Mouse (Mus musculus): Measurements from ENCODE around the gene Ptdss2.

Ptdss2 gene

DNA sequence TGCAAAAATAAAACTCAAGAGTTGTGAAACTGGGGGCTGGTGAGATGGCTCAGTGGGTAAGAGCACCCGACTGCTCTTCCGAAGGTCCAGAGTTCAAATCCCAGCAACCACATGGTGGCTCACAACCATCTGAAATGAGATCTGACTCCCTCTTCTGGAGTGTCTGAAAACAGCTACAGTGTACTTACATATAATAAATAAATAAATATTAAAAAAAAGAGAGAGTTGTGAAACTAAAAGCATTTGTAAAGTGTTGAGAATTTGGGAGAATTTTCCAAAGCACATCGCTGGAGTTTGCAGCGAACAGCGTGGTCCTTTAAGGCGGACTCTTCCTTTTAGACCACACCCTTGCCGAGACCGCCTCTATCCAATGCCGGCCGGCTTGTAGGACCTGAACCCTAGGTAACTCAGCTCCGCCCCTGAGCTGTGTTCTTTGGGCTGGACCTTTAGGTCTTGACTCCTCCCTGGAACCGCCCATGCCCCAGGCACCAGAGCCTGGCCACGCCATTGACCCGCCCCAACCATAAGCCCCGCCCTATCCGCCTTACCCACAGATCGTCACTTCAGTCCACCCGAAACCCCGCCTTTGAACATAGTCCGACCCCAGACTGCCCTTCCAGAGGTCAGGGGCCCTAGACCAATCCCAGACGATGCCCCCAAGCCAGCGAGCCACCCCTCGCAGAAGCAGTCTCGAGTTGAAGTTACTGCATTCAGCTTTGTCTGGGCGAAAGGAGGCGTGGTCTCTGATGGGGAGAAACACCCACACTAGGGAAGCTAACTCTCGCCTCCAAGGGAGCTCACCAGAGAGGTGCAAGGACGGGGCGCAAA is 721 bp downstream of the Ptdss2 start:
- DNase-seq (ENCODE audit: low read depth) = peak; percentile 99

- DNase-seq (ENCODE audit: low read depth) = no peak
These were observed 1.3 kb downstream of the Ptdss2 start for GRCm38 (mm10) chr7:141123517-141123856.

- DNase-seq (ENCODE audit: low read depth) = peak; percentile 93
These were observed 9.0 kb downstream of the Ptdss2 start for GRCm38 (mm10) chr7:141131024-141131820.

DNA sequence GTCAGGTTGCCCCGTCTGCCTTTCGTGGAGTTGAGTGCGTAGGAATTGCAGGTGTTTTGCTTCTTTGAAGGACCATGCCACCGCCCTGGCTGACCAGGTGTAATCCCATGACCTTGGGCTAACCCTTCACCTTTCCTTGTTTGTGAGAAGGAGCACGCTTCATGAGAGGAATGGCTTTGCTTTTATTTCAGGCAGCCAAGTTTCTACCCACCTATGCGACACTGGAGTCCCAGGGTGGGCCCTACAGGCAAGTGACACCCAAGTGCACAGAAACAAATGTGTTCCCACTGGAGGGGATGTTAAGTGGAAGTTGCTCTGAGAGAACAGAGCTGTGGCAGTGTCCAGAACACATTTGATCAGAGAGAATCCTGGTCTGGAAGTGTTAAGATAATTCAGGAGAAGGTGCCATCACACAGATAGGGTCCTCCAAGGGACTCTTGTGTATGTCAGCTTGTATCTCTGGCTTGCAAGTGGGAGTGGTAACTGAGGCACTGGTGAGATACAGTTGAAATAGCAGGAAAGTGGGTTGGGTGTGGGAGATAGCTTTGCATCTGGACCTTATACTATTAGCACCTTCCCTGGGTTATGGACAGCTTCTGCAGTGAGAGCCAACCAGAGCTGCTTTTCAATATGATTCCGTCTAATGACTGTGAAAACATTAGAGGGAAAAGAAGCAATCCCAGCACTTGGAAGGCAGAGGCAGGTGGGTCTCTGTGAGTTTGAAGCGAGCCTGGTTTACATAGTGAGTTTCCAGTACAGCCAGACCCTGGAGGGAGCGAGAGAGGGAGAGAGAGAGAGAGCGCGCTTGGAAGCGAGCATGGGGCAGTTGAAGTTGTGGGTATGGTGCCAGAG is 9.9 kb downstream of the Ptdss2 start:
- DNase-seq (ENCODE audit: low read depth) = peak; percentile 87

DNA sequence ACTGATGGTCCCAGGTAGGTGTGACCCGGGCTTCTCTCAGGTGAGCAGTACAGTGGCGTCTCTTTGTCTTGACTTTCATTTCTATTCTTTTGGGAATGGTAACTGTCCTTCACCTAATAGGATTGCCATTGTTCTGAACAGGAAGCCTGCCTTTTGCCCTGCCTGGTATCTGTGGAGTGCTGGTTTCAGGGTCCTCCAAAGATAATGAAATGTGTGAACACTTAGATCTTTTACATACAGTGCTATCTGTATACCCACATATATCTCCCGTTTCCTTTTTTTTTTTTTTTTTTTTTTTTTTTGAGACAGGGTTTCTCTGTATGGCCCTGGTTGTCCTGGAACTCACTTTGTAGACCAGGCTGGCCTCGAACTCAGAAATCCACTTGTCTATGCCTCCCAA is 19.1 kb downstream of the Ptdss2 start:
- no peak for DNase-seq (ENCODE audit: low read depth)

DNA sequence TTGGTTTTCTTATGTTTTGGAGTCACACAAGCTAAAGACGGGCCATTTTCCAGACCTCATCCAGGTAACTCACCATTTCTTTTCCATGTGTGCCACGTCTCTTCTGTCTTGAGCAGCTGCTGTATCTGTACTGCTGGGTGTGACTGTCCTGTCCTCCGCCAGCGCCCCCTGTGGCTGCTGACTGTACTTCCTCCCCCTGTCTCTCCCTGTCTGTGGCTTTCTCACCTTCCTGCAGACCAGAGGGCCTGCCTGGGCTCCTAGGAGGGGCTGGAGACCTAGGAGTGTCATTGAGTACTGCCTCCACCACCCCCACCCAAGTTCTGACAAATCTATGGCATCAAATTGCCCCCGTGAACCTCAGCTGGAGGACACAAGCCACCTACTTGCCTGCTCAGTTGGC is 20.9 kb downstream of the Ptdss2 start:
- no peak for DNase-seq (ENCODE audit: low read depth)

GRCm38 (mm10) chr7:141143861-141144260 is 21.7 kb downstream of the Ptdss2 start:
- no peak for DNase-seq (ENCODE audit: low read depth)

DNA sequence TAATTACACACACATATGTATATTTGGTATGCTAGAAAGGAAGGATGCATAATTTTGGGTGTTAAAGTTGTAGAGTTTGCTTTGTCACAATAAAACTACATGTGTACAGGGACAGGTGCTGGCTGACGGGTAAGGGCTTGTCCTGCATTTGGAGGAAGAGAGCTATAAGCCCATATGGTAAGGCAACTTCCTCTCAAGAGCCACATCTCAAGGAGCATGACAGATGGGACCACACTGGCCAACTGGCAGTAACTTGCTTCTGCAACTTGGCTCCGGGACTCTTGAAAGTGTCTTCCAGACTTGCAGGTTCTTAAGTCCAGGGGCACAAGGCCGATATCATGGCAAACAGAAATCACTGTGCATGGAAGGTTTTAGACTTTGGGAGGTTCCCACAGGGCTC is 22.5 kb downstream of the Ptdss2 start:
- no peak for DNase-seq (ENCODE audit: low read depth)

- no peak for DNase-seq (ENCODE audit: low read depth)
These were observed 23.2 kb downstream of the Ptdss2 start for GRCm38 (mm10) chr7:141145403-141145802.

- DNase-seq (ENCODE audit: low read depth) = peak; percentile 81
These were observed 23.9 kb downstream of the Ptdss2 start for GRCm38 (mm10) chr7:141146043-141146595.

- peak; percentile 65 for DNase-seq (ENCODE audit: low read depth)
These were observed 24.9 kb downstream of the Ptdss2 start for GRCm38 (mm10) chr7:141147044-141147443.

GRCm38 (mm10) chr7:141148639-141149038 is 26.5 kb downstream of the Ptdss2 start:
- no peak for DNase-seq (ENCODE audit: low read depth)

GRCm38 (mm10) chr7:141155362-141155761 is 33.2 kb downstream of the Ptdss2 start:
- no peak for DNase-seq (ENCODE audit: low read depth)

DNA sequence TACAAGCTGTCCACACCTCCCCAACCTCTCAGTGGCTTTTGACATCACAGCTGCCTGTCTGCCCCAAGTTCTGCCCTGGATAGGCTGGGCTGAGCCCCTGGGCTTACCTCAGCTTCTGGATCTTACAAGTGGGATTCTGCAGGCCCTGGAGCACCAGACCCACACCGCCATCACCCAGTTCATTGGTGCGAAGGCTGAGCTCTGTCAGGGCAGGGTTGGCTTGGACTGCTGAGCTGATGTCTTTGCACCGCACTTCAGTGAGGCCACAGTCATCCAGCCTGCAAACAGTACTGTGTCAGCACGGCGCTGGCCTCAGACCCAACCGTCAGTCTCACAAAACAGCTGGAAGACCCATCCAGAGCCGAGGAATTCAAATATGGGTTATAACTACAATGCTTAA is 42.2 kb downstream of the Ptdss2 start:
- no peak for DNase-seq (ENCODE audit: low read depth)

- no peak for DNase-seq (ENCODE audit: low read depth)
These were observed 42.7 kb downstream of the Ptdss2 start for GRCm38 (mm10) chr7:141164850-141165249.

DNA sequence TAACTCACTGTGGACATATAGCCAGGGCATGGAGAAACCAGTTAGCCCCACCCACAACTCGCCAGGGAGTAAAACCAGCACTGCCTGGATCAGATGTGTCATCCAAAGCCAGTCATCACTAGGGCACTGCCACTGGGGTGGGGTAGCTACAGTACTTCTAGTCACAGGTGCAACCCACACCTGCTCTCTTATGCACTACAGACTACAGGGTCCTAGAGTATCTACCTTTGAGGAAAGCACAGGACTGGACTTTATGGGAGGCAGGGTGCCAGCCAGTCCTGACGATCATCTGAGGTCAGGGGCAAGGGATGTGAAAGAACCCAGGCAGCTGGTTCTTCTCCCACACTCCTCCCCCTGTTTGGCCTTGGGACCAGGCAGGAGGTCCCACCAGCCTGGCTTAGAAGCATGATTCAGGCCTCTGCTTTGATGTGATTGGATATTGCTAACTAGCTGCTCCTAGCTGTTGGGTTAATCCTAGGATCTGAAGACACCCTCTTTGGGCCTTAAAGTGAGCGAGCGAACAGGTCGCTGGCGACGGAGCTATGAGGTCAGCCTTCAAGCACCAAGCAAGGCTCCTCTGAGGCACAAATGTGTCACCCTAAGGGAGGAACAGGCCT is 45.8 kb downstream of the Ptdss2 start:
- no peak for DNase-seq (ENCODE audit: low read depth)

- DNase-seq (ENCODE audit: low read depth) = peak; percentile 78
These were observed 46.4 kb downstream of the Ptdss2 start for GRCm38 (mm10) chr7:141168518-141168953.

DNA sequence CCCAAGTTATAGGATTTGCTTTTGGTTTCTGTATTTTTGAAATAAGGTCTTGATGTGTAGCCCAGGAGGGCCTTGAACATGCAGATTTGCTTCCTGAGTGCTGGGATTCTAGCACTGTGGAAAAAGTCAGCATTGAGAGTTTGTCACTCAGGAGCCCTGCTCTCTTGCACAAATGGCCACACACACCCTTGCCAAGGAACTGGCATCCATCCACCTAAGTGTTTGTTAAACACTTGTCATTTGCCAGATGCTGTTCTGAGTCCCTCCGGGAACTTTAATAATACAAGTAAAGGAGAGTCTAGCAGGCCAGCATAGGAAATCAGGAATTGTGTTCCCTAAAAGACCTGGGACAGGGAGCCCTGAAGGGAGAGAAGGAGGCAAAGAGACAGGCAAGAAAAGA is 47.1 kb downstream of the Ptdss2 start:
- no peak for DNase-seq (ENCODE audit: low read depth)

- DNase-seq (ENCODE audit: low read depth) = no peak
These were observed 47.7 kb downstream of the Ptdss2 start for GRCm38 (mm10) chr7:141169866-141170265.

DNA sequence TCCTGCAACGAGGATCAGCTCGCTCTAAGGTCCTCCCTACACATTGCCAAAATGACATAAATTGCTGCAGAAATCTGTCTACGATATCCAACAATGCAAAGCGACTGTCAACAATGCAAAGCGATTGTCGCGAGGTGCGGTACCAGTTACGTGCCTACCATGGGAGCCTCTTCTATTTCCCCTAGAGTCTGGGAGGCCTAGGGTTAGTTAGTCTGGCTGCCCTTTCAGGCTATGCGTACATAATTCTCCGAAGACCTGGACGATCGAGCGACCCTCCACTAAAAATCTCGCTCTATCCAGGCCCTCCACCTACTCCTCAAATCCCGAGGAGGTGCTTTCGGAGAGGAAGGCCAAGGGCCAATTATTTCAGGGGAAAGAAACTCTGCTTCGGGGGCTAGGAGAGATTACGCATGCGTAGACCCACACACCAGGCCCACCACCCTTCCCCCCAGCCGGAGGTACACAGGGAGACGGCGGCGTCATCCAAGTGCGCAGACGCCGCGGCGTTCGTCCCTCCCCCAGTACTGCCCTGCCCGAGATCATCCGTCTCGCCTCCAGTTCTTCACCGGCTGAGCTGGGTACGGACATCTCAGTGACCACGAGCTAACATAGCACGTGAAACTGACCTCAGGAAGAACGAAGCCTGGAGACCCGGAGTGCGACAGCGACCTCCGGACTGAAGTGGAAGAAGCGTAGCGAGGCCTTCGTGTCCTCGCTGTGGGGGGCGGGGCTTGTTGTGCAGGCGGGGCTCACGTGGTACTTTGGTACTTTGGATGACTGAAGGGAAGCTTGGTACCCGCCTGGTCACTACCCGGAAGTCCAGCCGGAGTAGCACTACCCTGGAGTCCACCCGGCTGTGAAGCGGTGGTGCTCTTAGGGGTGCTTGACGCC is 50.2 kb downstream of the Ptdss2 start, which contains the start of gene Rnh1:
TSS of gene Rnh1 (minus strand) at position 742 of the 891 bp plus-strand sequence.
- DNase-seq (ENCODE audit: low read depth) = peak; percentile 77

Data from c-Kit-positive CD71-positive TER-119-negative erythroid progenitor cells, embryonic 14.5 days (primary cell).